Mouse (Mus musculus) left cerebral cortex, postnatal 25 days (tissue): ENCODE results near the gene Gm10337. TPM values are rescaled to one million over a fixed set of nuclear protein-coding genes. Genes with fewer than 3 reads are reported as not detected.

Experiments used
- DNase-seq, 2 experiments: peaks; one replicate each; pipeline ENCODE4 v3.0.0; 2022; ENCODE audit warnings: low spot score in 2 of 2, mixed read lengths in 1 of 2
- intact Hi-C: fragments of 180-260 bp; cut with DNase I; formaldehyde crosslinking; loops from one replicate; pipeline ENCODE4 v1.15.1; 2025
- total RNA-seq, 2 experiments: library from RNA; stranded (reverse); gene quantifications; 2 replicates each; pipeline ENCODE4 v1.2.3; 2021

The Gm10337 gene
- not detected for total RNA-seq

- intact Hi-C loops, result no loop called here
- DNase-seq, result no peak
Measured at GRCm38 (mm10) chr15:102503447-102503846, at the start of gene Gm10337. Gene Gm10337 (plus strand): TSS chr15:102503722.

DNA sequence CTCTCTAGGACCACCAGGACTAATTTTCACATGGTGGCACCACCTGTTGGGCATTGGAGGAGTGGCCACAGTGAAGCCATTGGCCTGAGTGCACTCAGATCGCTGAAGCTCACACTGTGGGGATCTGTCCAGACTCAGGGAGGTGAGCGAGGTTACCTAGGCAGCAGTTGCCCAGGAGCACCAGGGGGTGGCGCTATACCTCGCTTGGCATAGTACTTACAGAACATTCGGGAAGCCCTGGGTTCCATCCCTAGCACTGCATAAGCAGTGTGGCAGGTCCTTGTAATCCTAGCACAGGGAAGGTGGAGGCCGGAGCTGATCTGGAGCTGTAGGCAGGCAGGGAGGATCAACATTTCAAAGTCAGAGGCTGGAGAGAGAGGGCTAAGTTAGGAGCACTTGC is 47.5 kb upstream of the Gm10337 start:
- intact Hi-C loops, result no loop called here
- DNase-seq, result no peak

GRCm38 (mm10) chr15:102458050-102458736 is 45.3 kb upstream of the Gm10337 start:
- no peak for DNase-seq
- intact Hi-C loops, result no loop called here

DNA sequence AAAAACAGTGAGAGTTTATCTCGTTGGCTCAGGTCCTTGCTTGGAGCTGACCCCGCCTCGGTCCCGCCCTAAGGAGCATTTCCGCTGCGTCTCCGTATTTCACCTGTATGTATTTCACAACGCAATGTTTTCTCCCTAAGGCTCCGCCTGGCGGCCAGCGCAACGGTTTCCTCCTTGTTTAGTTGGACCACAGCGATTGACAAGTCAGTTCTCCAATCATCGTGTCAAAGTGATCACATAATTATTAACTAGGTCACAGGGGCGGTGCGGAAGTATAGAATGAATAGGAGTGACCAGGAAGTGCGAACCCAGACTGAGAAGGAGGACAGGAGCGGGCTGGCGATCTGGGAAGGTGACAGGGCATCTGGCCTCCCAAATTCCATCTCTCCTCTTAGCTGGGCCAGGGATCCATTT is 44.6 kb upstream of the Gm10337 start, which contains the start of gene Prr13:
TSS of gene Prr13 (plus strand) at position 125 of the 414 bp plus-strand sequence.
- intact Hi-C loops, result no loop called here
- peak; percentile 92 to 95 for DNase-seq

- DNase-seq, result no peak
- intact Hi-C loops, result no loop called here
Measured at GRCm38 (mm10) chr15:102459381-102459780, 44.1 kb upstream of the Gm10337 start.

GRCm38 (mm10) chr15:102459847-102460246 is 43.7 kb upstream of the Gm10337 start:
- no peak for DNase-seq
- intact Hi-C loops, result no loop called here

DNA sequence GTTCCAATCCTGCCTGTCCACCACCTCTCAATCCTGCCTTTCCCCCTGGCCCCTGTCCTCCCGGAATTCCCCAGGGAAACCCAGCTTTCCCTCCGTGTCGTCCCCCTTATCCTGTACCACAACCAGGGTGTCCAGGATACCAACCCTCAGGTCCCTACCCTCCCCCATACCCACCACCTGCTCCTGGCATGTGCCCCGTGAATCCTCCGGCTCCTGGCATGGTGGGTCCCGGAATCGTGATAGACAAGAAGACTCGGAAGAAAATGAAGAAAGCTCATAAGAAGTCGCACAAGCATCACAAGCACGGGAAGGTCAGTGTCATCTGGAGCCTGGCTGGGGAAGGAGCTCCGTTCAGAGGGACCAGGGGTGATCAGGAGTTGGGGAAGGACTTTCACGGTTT is 43.1 kb upstream of the Gm10337 start:
- DNase-seq, result no peak
- intact Hi-C loops, result no loop called here

DNA sequence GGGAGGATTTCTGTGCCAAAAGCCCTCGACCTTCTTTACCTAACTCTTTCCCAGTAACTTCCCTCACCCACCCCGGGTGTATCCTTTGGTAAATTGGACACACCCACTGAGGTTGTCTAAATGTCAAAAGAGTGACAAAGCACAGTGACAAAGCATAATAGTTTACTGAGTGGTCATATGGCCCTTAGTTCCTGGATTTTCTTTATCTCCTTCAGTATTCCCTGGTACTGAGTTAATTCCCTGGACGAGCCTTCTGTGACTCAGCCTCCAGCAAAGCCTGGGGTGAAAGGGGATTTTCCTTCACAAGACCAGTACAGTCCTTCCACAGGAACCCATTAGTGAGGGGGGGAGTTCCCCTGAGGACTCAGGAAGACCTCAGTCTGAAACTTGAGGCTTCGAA is 42.6 kb upstream of the Gm10337 start:
- no peak for DNase-seq
- intact Hi-C loops, result no loop called here

DNA sequence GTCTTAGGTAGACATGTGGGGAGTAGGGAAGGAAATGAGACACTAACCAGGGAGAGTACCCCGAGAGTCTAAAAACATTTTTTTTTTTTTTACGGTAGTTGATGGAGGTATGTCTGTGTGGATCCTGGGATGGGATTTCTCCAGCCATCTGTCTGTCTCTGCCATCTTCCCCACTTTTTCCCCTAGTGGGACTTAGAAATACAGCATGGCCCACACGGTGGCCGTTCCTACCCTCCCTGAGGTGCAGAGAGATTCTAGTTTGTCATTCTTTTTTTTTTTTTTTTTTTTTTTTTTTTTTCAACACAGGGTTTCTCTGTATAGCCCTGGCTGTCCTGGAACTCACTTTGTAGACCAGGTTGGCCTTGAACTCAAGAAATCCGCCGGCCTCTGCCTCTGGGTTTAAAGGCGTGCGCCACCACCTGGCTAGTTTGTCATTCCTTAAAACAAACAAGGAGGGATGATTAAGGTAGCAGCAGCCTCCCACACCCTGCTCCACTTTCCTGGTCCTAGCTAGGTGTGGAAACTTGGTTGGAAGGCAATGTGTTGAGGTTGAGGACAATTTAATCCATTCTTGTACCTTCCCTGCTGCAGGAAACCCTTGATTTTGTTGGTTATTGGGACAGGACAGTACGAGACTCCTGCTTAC is 42.0 kb upstream of the Gm10337 start:
- intact Hi-C loops, result no loop called here
- no peak for DNase-seq

DNA sequence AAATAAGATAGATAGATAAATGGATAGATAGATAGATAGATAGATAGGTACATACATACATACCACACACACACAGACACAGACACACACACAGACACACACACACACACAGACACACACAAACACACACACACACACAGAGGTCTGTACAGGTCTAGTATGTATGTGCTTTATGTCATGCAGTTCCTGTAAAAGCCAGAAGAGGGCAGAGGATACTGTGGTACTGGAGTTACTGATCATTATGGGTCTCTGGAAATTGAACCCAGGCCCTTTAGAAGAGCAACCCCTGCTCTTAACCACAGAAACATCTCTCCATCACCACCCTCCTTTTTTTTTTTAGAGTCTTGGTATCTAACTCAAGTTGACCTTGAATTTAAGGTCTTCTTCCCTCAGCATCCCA is 39.9 kb upstream of the Gm10337 start:
- DNase-seq, result no peak
- intact Hi-C loops, result no loop called here

DNA sequence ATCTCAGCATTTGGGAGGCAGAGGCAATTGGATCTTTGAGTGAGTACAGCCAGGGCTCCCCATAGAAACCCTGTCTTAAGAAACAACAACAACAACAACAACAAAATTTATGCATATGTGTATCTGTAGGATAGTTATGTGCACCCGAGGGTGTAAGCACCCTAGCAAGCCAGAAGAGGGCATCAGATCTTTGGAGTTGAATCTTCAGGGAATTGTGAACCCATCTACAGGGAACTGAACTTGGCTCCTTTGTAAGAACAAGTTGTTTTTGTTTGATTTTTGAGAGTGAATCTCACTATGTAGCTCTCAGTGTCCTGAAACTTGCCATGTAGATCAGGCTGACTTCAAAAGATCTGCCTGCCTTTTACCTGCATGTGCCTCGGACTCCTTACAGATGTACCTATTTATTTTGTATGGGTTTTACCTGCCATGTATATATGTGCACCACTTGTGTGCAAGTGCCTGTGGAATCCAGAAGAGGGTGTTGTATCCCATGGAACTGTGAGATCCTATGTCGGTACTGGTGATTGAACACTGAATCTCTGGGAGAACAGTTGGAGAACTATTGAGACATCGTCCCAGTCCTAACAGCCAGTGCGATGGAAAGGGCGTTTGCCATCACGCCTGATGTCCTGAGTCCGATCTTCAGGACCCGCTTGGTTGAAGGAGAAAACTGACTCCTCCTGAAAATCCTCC is 34.7 kb upstream of the Gm10337 start:
- no peak for DNase-seq
- intact Hi-C loops, result no loop called here

DNA sequence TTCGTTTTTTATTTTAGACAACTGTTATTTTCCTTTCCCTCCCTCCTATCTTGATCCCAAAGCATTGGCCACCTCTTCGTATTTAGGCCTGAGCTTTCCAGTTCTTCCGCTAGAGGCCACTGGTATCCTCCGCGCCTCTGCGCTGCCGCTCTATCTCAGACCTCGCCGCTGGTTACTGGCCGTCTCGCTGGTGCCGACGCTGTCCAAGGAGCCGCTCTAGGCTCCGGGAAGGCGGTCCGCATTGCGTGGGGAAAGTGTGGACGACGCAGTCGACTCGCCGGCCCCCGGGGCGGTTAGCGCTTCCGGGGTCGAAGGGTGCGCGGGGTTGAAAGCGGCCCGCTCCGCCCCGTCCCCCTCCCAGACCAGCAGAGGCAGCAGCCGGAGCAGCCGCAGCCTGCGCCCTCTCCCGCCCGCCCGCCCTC is 33.3 kb upstream of the Gm10337 start, which contains the start of gene Pcbp2:
TSS of gene Pcbp2 (plus strand) at position 357 of the 422 bp plus-strand sequence.
- intact Hi-C loops, result no loop called here
- DNase-seq, result peak; percentile 94 to 99

GRCm38 (mm10) chr15:102470605-102471294 is 32.8 kb upstream of the Gm10337 start:
- intact Hi-C loops, result loop anchor here (1.0 kb wide), 1 partner anchor 48 kb away; the partner anchor contains the start of gene Tarbp2
- peak; percentile 79 to 80 for DNase-seq

DNA sequence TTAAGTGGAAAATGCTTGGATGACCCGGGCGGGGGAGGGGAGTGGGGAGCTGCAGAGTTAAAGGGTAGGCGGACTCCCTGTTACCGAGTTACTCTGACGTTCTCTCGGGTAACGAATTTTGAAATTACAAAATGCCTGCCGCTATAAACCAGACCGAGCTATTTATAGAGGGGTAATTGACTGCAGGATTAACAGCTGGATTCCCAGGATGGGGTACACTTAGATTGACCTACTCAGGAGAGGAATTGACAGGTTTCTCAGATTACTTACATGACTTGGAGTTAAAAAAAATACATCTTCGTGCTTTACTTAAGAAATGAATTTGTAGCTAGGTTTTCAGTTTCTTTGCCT is 32.3 kb upstream of the Gm10337 start:
- no peak for DNase-seq
- intact Hi-C loops, result loop anchor here (1.0 kb wide), 1 partner anchor 47 kb away; the partner anchor contains the start of gene Tarbp2

DNA sequence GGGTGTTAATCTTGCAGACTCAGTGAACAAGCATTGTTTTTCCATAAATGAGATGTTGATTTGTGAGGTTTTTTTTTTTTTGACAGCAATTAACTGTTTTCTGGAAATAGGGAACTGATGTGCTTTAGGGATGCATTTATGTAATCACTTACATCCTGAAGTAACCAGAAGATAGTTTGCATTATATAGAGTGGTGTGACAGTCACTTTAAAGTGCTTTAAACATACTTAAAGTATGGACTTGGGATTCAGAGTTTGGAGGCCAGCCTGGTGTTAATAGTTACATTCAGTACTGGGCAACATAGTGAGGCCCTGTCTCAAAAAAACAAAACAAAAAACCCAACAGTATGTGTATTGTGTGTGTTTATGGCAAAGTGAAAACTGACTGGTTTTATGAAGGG is 31.8 kb upstream of the Gm10337 start:
- intact Hi-C loops, result loop anchor here (1.0 kb wide), 1 partner anchor 47 kb away; the partner anchor contains the start of gene Tarbp2
- no peak for DNase-seq

- no peak for DNase-seq
- intact Hi-C loops, result no loop called here
Measured at GRCm38 (mm10) chr15:102473246-102473645, 30.3 kb upstream of the Gm10337 start.

DNA sequence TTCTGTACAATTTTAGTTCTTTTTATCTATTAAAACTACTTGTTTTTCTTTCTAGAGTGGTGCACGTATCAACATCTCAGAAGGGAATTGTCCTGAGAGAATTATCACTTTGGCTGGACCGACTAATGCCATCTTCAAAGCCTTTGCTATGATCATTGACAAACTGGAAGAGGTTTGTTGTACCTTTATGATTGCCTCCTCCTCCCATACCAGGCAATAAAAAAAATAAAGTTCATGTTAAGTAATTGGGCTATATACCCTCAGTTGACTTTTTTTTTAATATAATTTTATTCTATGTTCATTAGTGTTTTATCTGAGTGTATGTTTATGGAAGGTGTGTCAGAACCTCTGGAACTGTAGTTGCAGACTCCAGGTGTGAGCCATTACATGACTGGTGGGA is 29.0 kb upstream of the Gm10337 start:
- no peak for DNase-seq
- intact Hi-C loops, result loop anchor here (2.0 kb wide), 1 partner anchor 14 kb away; no protein-coding TSS in a partner anchor

DNA sequence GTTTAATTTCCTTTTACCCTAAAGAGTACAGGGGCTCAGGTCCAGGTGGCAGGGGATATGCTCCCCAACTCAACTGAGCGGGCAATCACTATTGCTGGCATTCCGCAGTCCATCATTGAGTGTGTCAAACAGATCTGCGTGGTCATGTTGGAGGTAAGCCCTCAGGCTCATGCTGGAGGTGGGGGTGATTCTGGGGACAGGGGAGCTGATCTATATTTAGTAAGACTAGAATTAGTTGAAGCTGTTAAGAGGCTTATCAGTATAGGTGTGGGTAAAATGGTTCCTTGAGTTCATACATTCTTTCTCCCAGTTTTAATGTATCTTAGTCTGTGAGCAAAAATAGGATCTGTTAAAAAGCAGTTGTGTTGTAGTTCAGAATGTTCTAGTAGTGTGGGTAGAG is 20.4 kb upstream of the Gm10337 start:
- intact Hi-C loops, result no loop called here
- DNase-seq, result no peak

GRCm38 (mm10) chr15:102485853-102486252 is 17.7 kb upstream of the Gm10337 start:
- no peak for DNase-seq
- intact Hi-C loops, result no loop called here

- intact Hi-C loops, result loop anchor here (2.0 kb wide), 1 partner anchor 13 kb away; no protein-coding TSS in a partner anchor
- DNase-seq, result no peak
Measured at GRCm38 (mm10) chr15:102487664-102488063, 15.9 kb upstream of the Gm10337 start.
